Mouse (Mus musculus): ENCODE data around the gene Arid2.

The Arid2 gene

DNA sequence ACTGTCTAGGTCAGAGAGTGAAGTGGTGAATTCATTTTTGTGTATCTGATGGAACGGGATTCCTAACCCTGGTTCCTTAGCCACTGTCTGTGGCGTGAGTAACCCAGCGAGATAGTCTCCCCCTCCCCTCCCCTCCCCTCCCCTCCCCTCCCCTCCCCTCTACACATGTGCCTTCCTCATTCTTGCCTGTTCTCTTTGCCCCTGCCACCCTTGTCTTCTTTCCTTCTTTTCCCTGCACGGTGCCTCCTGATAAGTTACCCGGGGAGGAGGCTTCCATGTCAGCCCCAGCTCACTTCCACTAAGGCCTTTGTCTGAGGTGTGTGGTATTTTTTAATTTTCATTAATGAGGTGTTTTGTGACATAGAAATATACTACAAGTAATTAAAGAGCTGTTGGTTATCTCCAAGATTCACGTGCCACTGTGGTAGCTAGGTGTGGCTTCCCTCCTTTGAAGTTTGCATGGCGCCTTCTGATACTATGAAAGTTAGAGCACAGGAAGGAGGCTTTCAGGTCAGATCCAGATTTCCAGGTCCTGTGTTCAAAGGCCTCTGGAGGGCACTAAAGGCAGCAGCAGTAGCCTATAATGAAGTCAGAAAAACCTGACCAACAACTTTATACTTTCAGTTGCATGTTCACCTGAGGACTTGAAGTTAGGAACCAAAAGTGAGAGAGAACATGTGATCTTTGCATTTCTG is 57.4 kb downstream of the Arid2 start:
- no peak for DNase-seq (ENCODE audit: low spot score in 2 of 2)

DNA sequence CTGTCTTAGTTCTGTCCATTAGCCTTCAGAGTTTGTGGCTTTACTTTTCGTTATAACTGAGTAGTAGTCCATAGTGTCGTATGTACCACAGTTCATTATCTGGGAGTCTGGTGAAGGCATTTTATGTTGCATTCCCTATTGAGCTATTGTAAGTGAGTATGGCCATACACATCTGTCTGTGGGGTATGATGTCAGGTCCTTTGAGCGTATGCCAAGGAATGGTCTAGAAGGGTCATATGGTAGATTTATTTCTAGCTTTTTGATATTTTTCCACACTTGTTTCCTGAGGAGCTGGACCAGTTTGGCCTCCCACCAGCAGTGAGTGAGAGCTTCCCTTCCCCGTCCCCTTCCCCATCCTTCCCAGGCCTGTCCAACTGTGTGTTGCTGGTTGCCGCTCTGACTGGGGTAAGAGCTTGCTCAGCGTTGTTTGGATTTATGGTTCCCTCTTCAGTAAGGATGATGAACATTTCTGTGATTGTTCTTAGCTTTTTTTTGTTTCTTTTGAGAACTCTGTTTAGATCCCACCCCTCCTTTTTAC is 58.1 kb downstream of the Arid2 start:
- DNase-seq (ENCODE audit: low spot score in 2 of 2) = no peak

DNA sequence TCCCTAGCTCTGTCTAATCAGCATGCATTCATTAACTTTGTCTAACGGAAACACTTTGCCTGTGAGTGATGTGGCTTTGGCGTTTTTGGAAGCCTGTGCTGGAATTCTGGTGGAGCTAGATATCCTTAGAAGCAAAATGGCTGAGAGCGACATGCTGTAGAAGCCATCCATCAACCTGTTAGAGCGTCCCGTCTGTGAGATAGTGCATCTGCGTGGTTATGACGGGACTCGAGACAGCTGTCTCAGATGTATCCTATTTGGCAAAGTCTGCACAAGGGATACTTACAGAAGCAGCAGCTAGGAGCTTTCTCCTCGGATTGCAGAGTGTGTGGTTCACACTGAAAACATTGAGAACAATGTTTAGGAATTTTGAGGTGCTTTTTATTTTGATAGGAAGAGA is 64.1 kb downstream of the Arid2 start:
- no peak for DNase-seq (ENCODE audit: low spot score in 2 of 2)

GRCm38 (mm10) chr15:96358871-96359270 is 71.6 kb downstream of the Arid2 start:
- no peak for DNase-seq (ENCODE audit: low spot score in 2 of 2)

DNA sequence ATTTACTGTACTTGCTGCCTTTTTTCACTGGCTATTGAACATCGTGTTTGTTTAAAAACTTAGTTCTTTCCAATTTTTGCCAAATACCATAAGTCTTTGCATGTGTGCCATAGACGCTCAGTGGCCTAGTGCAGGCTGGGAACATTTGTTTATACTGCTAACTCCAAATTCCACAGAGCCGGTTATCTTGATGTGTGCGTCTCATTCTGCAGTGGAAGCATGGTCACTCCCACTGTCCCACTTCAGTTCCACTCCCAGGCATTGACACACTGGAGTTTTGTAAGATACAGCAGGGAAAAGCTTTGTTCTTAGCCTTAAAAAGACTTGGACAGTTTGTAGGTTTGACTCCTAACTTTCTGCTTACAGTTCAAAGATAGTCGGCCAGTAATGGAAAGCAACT is 73.3 kb downstream of the Arid2 start:
- DNase-seq (ENCODE audit: low spot score in 2 of 2) = no peak

- no peak for DNase-seq (ENCODE audit: low spot score in 2 of 2)
Observed at GRCm38 (mm10) chr15:96365351-96365750, 78.0 kb downstream of the Arid2 start.

GRCm38 (mm10) chr15:96366176-96366963 is 79.1 kb downstream of the Arid2 start:
- DNase-seq (ENCODE audit: low spot score in 2 of 2) = no peak

- DNase-seq (ENCODE audit: low spot score in 2 of 2) = no peak
Observed at GRCm38 (mm10) chr15:96371311-96371710, 84.0 kb downstream of the Arid2 start.

GRCm38 (mm10) chr15:96372628-96373027 is 85.3 kb downstream of the Arid2 start:
- DNase-seq (ENCODE audit: low spot score in 2 of 2) = no peak

DNA sequence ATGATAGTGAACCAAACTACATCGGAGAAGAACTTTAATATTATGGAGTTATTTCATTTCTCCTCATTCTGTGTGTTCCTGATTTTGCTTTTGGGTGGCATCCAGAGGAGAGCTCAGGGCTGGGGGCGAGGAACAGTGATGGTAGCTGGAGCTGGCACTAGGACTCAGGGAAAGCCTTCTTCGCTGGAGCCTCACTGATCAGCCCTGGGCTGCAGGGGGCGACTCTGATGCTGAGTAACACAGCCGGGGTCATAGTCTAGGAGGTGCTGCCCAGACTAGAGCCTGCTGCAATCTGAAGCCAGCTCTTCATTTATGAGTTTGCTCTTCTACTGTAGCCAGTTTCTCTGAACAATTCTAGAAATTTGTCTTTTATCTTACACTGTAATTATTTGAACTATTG is 85.8 kb downstream of the Arid2 start:
- DNase-seq (ENCODE audit: low spot score in 2 of 2) = no peak

- no peak for DNase-seq (ENCODE audit: low spot score in 2 of 2)
Observed at GRCm38 (mm10) chr15:96376214-96376613, 88.9 kb downstream of the Arid2 start.

DNA sequence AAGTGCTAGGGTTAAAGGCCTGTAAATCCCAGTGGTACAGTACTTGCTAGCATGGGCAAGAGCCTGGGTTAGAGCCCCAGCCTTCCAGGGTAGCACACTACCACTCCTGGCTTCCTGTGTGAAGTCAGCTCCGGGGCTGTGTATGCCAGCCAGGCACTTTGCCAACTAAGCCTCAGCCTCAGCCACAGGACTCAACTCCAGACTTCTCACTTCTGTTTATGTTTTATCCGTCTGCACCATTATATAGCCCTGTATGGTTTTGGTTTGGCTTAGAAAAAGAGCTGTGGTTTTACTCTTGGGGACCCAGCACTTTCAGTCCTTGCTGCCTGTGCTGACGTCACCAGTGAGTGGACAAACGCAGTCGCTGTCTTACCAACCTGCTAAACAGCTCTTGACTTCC is 89.9 kb downstream of the Arid2 start:
- DNase-seq (ENCODE audit: low spot score in 2 of 2) = no peak

- DNase-seq (ENCODE audit: low spot score in 2 of 2) = no peak
Observed at GRCm38 (mm10) chr15:96377701-96378100, 90.4 kb downstream of the Arid2 start.

GRCm38 (mm10) chr15:96382223-96382622 is 94.9 kb downstream of the Arid2 start:
- DNase-seq (ENCODE audit: low spot score in 2 of 2) = no peak

DNA sequence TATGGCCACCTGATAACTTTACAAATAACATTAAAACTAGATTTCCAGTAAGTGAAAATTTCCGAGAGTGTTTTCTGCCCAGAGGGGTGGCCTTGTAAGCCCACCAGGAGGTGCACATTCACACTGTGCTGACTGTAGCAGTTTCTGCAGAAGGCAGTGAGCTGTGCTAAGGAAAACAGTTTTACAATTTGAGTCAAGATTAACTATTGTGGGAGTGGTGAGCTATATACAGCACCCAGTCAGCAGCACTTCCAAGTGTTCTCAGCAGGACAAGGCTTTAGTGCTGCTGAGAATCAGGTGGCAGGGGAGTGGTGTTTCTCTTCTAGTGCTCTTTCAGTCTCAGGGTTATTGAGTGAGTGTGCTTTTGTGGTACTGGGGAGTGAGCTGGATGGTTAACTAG is 101.2 kb downstream of the Arid2 start:
- DNase-seq (ENCODE audit: low spot score in 2 of 2) = no peak

- no peak for DNase-seq (ENCODE audit: low spot score in 2 of 2)
Observed at GRCm38 (mm10) chr15:96392878-96393277, 105.6 kb downstream of the Arid2 start.

DNA sequence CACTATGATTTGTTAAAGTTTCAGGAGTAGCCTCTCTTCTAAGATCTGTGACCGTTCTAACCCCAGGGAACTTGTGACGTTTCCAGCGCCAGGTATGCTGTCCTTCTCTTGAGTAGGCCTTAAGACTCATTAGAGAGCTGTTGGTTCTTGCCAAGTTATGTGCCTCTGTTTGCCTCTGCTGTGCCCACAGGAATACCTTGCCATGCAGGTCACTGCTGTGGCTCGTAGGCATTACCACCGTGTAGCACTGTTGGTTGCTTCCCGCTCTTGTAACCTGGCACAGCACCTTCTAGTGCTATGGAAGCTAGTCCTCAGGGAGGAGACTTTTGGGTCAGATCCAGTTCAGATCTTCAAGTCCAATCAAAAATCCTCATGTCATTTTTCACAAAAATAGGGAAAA is 107.8 kb downstream of the Arid2 start:
- DNase-seq (ENCODE audit: low spot score in 2 of 2) = no peak

DNA sequence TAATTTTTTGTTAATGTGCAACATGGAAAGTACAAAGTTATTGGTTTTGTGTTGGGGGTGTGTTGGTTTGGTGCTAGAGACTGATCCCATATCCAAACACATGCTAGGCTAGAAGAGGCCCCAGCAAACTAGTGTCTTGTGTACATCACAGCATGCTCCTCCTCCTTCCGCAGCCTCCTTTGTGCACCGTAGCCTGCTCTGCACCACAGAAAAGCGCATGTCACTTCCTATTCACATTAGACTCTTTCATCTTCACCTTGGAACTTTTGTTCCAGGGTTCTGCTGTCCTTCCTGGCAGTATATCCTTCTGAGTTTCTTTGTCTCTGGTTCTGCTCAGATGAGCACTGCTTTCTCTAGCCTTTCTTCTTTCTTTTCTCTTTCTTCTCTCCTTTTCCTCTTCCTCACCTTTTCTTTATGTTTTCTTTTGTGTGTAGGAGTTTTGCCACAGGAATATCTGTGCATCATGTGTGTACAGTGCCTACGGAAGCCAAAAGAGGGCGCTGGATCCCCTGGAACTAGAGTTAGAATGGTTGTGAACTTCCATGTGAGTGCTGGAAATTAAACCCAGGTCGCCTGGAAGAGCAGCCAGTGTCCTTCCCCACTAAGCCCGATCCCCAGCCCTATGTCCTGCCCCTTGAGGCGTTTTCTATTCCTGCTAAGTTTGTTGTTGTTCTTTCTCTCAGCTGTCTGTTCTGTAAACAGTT is 109.5 kb downstream of the Arid2 start:
- no peak for DNase-seq (ENCODE audit: low spot score in 2 of 2)

DNA sequence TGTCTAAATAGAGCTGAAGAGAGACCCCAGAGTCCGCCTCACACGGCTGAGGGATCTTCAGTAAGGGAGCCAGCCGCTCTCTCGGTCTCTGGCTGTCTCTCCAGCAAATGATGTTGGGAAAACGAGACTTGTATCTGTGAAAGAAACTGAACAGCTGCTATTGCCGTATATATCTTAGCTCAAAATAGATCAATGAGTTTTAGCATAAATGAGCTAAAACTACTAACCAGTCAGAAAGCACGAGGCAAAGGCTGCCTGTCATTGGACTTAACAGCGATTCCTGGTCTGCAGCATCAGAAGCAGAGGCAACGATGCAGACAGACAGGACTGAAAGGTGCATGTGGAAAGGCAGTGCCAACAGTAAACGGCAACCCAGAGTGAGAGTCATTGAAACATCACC is 111.0 kb downstream of the Arid2 start:
- DNase-seq (ENCODE audit: low spot score in 2 of 2) = no peak

GRCm38 (mm10) chr15:96405548-96405947 is 118.2 kb downstream of the Arid2 start:
- no peak for DNase-seq (ENCODE audit: low spot score in 2 of 2)

DNA sequence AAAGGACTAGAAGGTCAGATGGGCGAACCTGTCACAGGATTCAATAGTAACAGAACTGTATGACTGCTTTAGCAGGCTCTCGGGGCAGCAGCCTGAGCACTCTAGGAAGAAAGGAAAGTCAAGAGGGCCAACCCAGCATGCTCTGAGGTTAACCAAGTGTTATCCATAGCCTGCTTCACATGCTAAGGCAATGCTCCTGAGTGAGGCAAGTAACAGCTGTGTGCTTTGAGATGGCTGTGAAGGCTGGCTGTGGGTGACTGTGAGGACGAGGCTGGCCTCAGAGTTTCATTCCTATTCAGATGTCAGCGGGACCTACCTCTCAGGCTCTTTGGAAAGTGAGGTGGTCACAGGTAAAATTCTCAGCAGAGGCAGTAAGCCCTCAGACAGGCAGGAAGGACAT is 118.9 kb downstream of the Arid2 start:
- DNase-seq (ENCODE audit: low spot score in 2 of 2) = no peak

- no peak for DNase-seq (ENCODE audit: low spot score in 2 of 2)
Observed at GRCm38 (mm10) chr15:96407151-96407550, 119.8 kb downstream of the Arid2 start.

DNA sequence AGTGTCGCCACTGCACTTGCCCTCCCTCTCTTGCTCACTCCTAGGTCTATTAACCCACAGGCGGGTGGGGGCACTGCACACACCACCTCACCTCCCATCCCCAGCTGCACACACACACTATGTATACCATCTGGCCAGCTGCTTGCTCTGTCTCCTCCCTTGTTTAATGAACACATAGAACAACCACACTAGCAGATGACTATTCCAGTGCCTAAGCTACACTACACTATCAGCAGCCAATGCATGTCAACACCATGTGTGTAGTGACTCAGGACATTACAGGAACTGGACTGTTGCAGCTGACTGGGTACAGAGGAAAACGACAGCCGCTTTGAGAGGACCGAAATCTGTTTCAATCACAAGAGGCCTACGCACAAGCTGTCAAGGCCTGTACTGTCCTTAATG is 121.4 kb downstream of the Arid2 start:
- no peak for DNase-seq (ENCODE audit: low spot score in 2 of 2)

Measured in urinary bladder, postnatal 4 days (tissue).